Mouse (Mus musculus) liver, embryonic 14.5 days (tissue): Measurements from ENCODE around the gene Slc35e2.

ENCODE experiments used
- CTCF ChIP-seq: IDR thresholded peaks from 2 replicates; pipeline ENCODE4 v1.5.1; 2016; ENCODE audit warnings: antibody characterized with exemption, low read depth, control low read depth
- EP300 ChIP-seq: IDR thresholded peaks from 2 replicates; pipeline ENCODE4 v1.6.1; 2016; ENCODE audit warnings: antibody characterized with exemption, low read depth

- TF ChIP-seq CTCF (no peak), EP300 (no peak)
These were observed 50.5 kb downstream of the Slc35e2 start for GRCm38 (mm10) chr4:155651553-155652269.
